Comparison of ENCODE assay signal across 8 mouse cellular contexts in genomic region chr12:84069582-84069981, GRCm38 (mm10). TPM values are rescaled to one million over a fixed set of nuclear protein-coding genes. Genes with fewer than 3 reads are reported as not detected.
DNase-seq lines count a peak whose midpoint lies in the region; ATAC-seq and TF ChIP-seq lines count a peak whose summit lies in the region.
"Not testable (repeated sequence)": the region's sequence is repeated elsewhere in the genome, so short reads cannot be mapped to it uniquely, and the experiment has no call there.
"Had no signal": no experiment of that assay in that cellular context is flagged by ENCODE, and none has a peak within 500 bp of the region (broad histone marks: within the 10 kb centered on the region; RNA-seq: fewer than 3 reads in every experiment).

No protein-coding gene starts in this region.

- not testable (repeated sequence) for H3K4me1 ChIP-seq in forebrain, postnatal 0 days (ENCODE audit: insufficient read depth); kidney, embryonic 16.5 days (ENCODE audit: insufficient read depth, low read length); limb, embryonic 13.5 days; midbrain, embryonic 11.5 days (ENCODE audit: control insufficient read depth, insufficient read depth, low read length)

- WGBS in forebrain, postnatal 0 days = 6% methylated on average over 39 of the region's 52 CpGs
- WGBS in kidney, embryonic 16.5 days = under 1% methylated on average over 35 of the region's 52 CpGs
- 1% methylated on average over 44 of the region's 52 CpGs for WGBS in limb, embryonic 13.5 days
- WGBS in midbrain, embryonic 11.5 days = 1% methylated on average over 39 of the region's 52 CpGs

- not testable (repeated sequence) for H3K27me3 ChIP-seq in forebrain, postnatal 0 days (ENCODE audit: insufficient read depth, low read length)
- H3K27me3 ChIP-seq in kidney, embryonic 16.5 days (ENCODE audit: insufficient read depth, low read length) = peaks cover 26% of the 10 kb centered on the region
- peaks cover 47% of the 10 kb centered on the region for H3K27me3 ChIP-seq in limb, embryonic 13.5 days
- peaks cover 23% of the 10 kb centered on the region for H3K27me3 ChIP-seq in midbrain, embryonic 11.5 days (ENCODE audit: control insufficient read depth, insufficient read depth, low read length)

- intact Hi-C loops in heart, postnatal 10 days (cut with DNase I) = not testable (repeated sequence)

- ATAC-seq in forebrain, postnatal 0 days; kidney, embryonic 16.5 days (ENCODE audit: low FRiP score, low TSS enrichment); limb, embryonic 13.5 days (ENCODE audit: low FRiP score, low read depth); midbrain, embryonic 11.5 days (ENCODE audit: low FRiP score): not testable (repeated sequence)

- not testable (repeated sequence) for H3K27ac ChIP-seq in forebrain, postnatal 0 days (ENCODE audit: low read depth, low read length); kidney, embryonic 16.5 days (ENCODE audit: low read length); limb, embryonic 13.5 days; midbrain, embryonic 11.5 days (ENCODE audit: low read depth, low read length)

- not testable (repeated sequence) for H3K36me3 ChIP-seq in forebrain, postnatal 0 days (ENCODE audit: insufficient read depth); kidney, embryonic 16.5 days (ENCODE audit: insufficient read depth, low read length); limb, embryonic 13.5 days; midbrain, embryonic 11.5 days (ENCODE audit: control insufficient read depth, insufficient read depth, low read length)

- peak; percentile 29 for DNase-seq in cerebellum, adult 8-10 months
- peak; percentile 22 for DNase-seq in forebrain, postnatal 0 days
- peak; percentile 41 to 57 for DNase-seq in heart, postnatal 10 days
- DNase-seq in midbrain, embryonic 11.5 days (ENCODE audit: low spot score, missing footprints) = not testable (repeated sequence)
- DNase-seq in spleen, postnatal 10 days (ENCODE audit: low spot score in 2 of 2) = peak; percentile 18 to 46

- H3K9me3 ChIP-seq in forebrain, postnatal 0 days (ENCODE audit: low read length); kidney, embryonic 16.5 days (ENCODE audit: low read length); limb, embryonic 13.5 days; midbrain, embryonic 11.5 days (ENCODE audit: control insufficient read depth, low read length): not testable (repeated sequence)

- peak overlapping the region; percentile 57 for H3K4me2 ChIP-seq in forebrain, postnatal 0 days (ENCODE audit: low read depth)
- H3K4me2 ChIP-seq in kidney, embryonic 16.5 days (replicated peaks; ENCODE audit: low read depth, low read length) = peak overlapping the region; percentile 67
- peak overlapping the region; percentile 74 for H3K4me2 ChIP-seq in limb, embryonic 13.5 days (replicated peaks)
- peak overlapping the region; percentile 35 for H3K4me2 ChIP-seq in midbrain, embryonic 11.5 days

- peak overlapping the region; percentile 28 for H3K9ac ChIP-seq in forebrain, postnatal 0 days
- H3K9ac ChIP-seq in kidney, embryonic 16.5 days (replicated peaks; ENCODE audit: low read length) = peak overlapping the region; percentile 46; the same call in 1 of the 2 replicates
- peak overlapping the region; percentile 55; the same call in 1 of the 2 replicates for H3K9ac ChIP-seq in limb, embryonic 13.5 days
- H3K9ac ChIP-seq in midbrain, embryonic 11.5 days (ENCODE audit: low read length) = not testable (repeated sequence)

- TF ChIP-seq CTCF in forebrain, postnatal 0 days (IDR thresholded peaks at IDR 0.05; ENCODE audit: low read depth) = not testable (repeated sequence)

- peak overlapping the region; percentile 42 for H3K4me3 ChIP-seq in forebrain, postnatal 0 days (ENCODE audit: low read depth, low read length)
- peak overlapping the region; percentile 48 for H3K4me3 ChIP-seq in kidney, embryonic 16.5 days (ENCODE audit: low read length)
- H3K4me3 ChIP-seq in limb, embryonic 13.5 days = peak overlapping the region; percentile 44
- H3K4me3 ChIP-seq in midbrain, embryonic 11.5 days (ENCODE audit: low read depth, low read length) = peak overlapping the region; percentile 23

RNA-seq across cellular contexts. Expression of gene Acot5, which starts 0.5 kb away (rescaled TPM):
- 1.5 and 2.3 TPM in 2 replicates for total RNA-seq in forebrain, postnatal 0 days (2014; rRNA removed)
- polyA plus RNA-seq in forebrain, postnatal 0 days (2015; fragmentation: Nextera tagmentation; extraction: Ambion mirVana) = 0.93 and 1.3 TPM in 2 replicates
- total RNA-seq in heart, postnatal 10 days (2021) = not detected
- polyA plus RNA-seq in kidney, embryonic 16.5 days (2015; fragmentation: Nextera tagmentation; extraction: Ambion mirVana) = not detected in 2 replicates
- not detected in 2 replicates for polyA plus RNA-seq in limb, embryonic 13.5 days (2015; fragmentation: Nextera tagmentation; extraction: Ambion mirVana)
- not detected in 2 replicates for polyA plus RNA-seq in midbrain, embryonic 11.5 days (2014; fragmentation: Nextera tagmentation; extraction: Ambion mirVana)
- polyA plus RNA-seq: erythroblast, embryonic 14.5 days had no signal

RNA-seq across cellular contexts. Expression of gene Acot3, which starts 17.6 kb away (rescaled TPM):
- total RNA-seq in forebrain, postnatal 0 days (2014; rRNA removed) = 0.69 and 3.1 TPM in 2 replicates
- 0.98 and 1.2 TPM in 2 replicates for polyA plus RNA-seq in forebrain, postnatal 0 days (2015; fragmentation: Nextera tagmentation; extraction: Ambion mirVana)
- total RNA-seq in heart, postnatal 10 days (2021) = 1 to 10 TPM; 2.6 to 3.7 TPM
- 2.6 and 3.4 TPM in 2 replicates for polyA plus RNA-seq in kidney, embryonic 16.5 days (2015; fragmentation: Nextera tagmentation; extraction: Ambion mirVana)
- polyA plus RNA-seq in limb, embryonic 13.5 days (2015; fragmentation: Nextera tagmentation; extraction: Ambion mirVana) = 0.17 and 0.20 TPM in 2 replicates
- polyA plus RNA-seq in midbrain, embryonic 11.5 days (2014; fragmentation: Nextera tagmentation; extraction: Ambion mirVana) = 0.18 and 0.39 TPM in 2 replicates

RNA-seq across cellular contexts. Expression of gene Gm49366, which starts 30.8 kb away (rescaled TPM):
- total RNA-seq in forebrain, postnatal 0 days (2014; rRNA removed) = not detected in 2 replicates
- polyA plus RNA-seq in forebrain, postnatal 0 days (2015; fragmentation: Nextera tagmentation; extraction: Ambion mirVana) = not detected in 2 replicates
- total RNA-seq in heart, postnatal 10 days (2021) = not detected
- polyA plus RNA-seq in kidney, embryonic 16.5 days (2015; fragmentation: Nextera tagmentation; extraction: Ambion mirVana) = not detected in 2 replicates
- not detected in 2 replicates for polyA plus RNA-seq in limb, embryonic 13.5 days (2015; fragmentation: Nextera tagmentation; extraction: Ambion mirVana)
- not detected in 2 replicates for polyA plus RNA-seq in midbrain, embryonic 11.5 days (2014; fragmentation: Nextera tagmentation; extraction: Ambion mirVana)
- polyA plus RNA-seq: erythroblast, embryonic 14.5 days had no signal

RNA-seq across cellular contexts. Expression of gene Acot6, which starts 30.9 kb away (rescaled TPM):
- 4.0 and 5.1 TPM in 2 replicates for total RNA-seq in forebrain, postnatal 0 days (2014; rRNA removed)
- polyA plus RNA-seq in forebrain, postnatal 0 days (2015; fragmentation: Nextera tagmentation; extraction: Ambion mirVana) = 1.3 TPM in 2 replicates
- total RNA-seq in heart, postnatal 10 days (2021) = 1 to 10 TPM; 3.3 to 3.8 TPM
- 1.7 and 1.9 TPM in 2 replicates for polyA plus RNA-seq in kidney, embryonic 16.5 days (2015; fragmentation: Nextera tagmentation; extraction: Ambion mirVana)
- 1.1 and 1.3 TPM in 2 replicates for polyA plus RNA-seq in limb, embryonic 13.5 days (2015; fragmentation: Nextera tagmentation; extraction: Ambion mirVana)
- polyA plus RNA-seq in midbrain, embryonic 11.5 days (2014; fragmentation: Nextera tagmentation; extraction: Ambion mirVana) = 1.2 and 1.6 TPM in 2 replicates
- polyA plus RNA-seq: erythroblast, embryonic 14.5 days had no signal

RNA-seq across cellular contexts. Expression of gene Acot4, which starts 31.4 kb away (rescaled TPM):
- total RNA-seq in forebrain, postnatal 0 days (2014; rRNA removed) = 0.31 and 0.86 TPM in 2 replicates
- polyA plus RNA-seq in forebrain, postnatal 0 days (2015; fragmentation: Nextera tagmentation; extraction: Ambion mirVana) = 0.77 and 1.1 TPM in 2 replicates
- total RNA-seq in heart, postnatal 10 days (2021) = 1 to 10 TPM; 1.6 to 2.0 TPM
- polyA plus RNA-seq in kidney, embryonic 16.5 days (2015; fragmentation: Nextera tagmentation; extraction: Ambion mirVana) = 8.0 and 11.5 TPM in 2 replicates
- 0.23 and 0.63 TPM in 2 replicates for polyA plus RNA-seq in limb, embryonic 13.5 days (2015; fragmentation: Nextera tagmentation; extraction: Ambion mirVana)
- polyA plus RNA-seq in midbrain, embryonic 11.5 days (2014; fragmentation: Nextera tagmentation; extraction: Ambion mirVana) = 0.10 and 0.22 TPM in 2 replicates
